Mouse (Mus musculus) neural tube, embryonic 15.5 days (tissue): ENCODE results near the gene Wdr81. TPM values are rescaled to one million over a fixed set of nuclear protein-coding genes. Genes with fewer than 3 reads are reported as not detected.
A peak's percentile ranks its signal among the peaks of the same experiment; 100 is the strongest.

Experiments
- ATAC-seq: fragments of 200-750 bp; cut with Nextera tagmentation; 2 replicates; pipeline ENCODE4 v1.8.0; 2017; ENCODE audit warnings: mild to moderate bottlenecking, moderate TSS enrichment, moderate library complexity; ENCODE audit not compliant: low FRiP score
- H3K27ac ChIP-seq: fragments of 300-500 bp; sonication (generic); replicated peaks from 2 replicates; pipeline ENCODE4 v1.5.1; 2015; ENCODE audit warnings: mild to moderate bottlenecking, inconsistent platforms
- H3K27me3 ChIP-seq: fragments of 300-500 bp; sonication (generic); replicated peaks from 2 replicates; pipeline ENCODE4 v1.6.1; 2015; ENCODE audit warnings: inconsistent platforms
- H3K36me3 ChIP-seq: fragments of 300-500 bp; sonication (generic); 2 replicates; pipeline ENCODE4 v1.6.1; 2015; ENCODE audit warnings: inconsistent platforms
- H3K4me1 ChIP-seq: fragments of 300-500 bp; sonication (generic); 2 replicates; pipeline ENCODE4 v1.6.1; 2015; ENCODE audit warnings: inconsistent platforms
- H3K4me2 ChIP-seq: fragments of 300-500 bp; sonication (generic); 2 replicates; pipeline ENCODE4 v1.6.1; 2015; ENCODE audit warnings: inconsistent platforms, mild to moderate bottlenecking, moderate library complexity
- H3K4me3 ChIP-seq: fragments of 300-500 bp; sonication (generic); replicated peaks from 2 replicates; pipeline ENCODE4 v1.5.1; 2015; ENCODE audit warnings: mild to moderate bottlenecking, inconsistent platforms
- H3K9ac ChIP-seq: fragments of 300-500 bp; sonication (generic); replicated peaks from 2 replicates; pipeline ENCODE4 v1.6.1; 2015; ENCODE audit warnings: mild to moderate bottlenecking, inconsistent platforms
- H3K9me3 ChIP-seq: fragments of 300-500 bp; sonication (generic); replicated peaks from 2 replicates; pipeline ENCODE4 v1.6.1; 2016; ENCODE audit warnings: inconsistent platforms
- WGBS: fragments of 180-500 bp; shearing (Covaris S2); methylation state at CpG from one replicate; pipeline ENCODE4 v1.1.7; 2015; ENCODE audit warnings: mixed read lengths; 5-methylcytosine and 5-hydroxymethylcytosine counted together
- polyA plus RNA-seq: library from polyadenylated mRNA; unstranded; fragments of >200 nt; fragmentation: Nextera tagmentation; extraction: Ambion mirVana; gene quantifications from 2 replicates; pipeline ENCODE4 v1.2.1, GENCODE M21; 2015

The Wdr81 gene
- polyA plus RNA-seq, 1 experiment from 2014 or later, result 6.3 TPM

GRCm38 (mm10) chr11:75429019-75429705, 25.4 kb downstream of the Wdr81 start:
- 89% methylated on average over 9 of the region's 9 CpGs for WGBS
- Histone ChIP-seq H3K9me3 (no peaks in the 10 kb centered on the region), H3K27me3 (no peaks in the 10 kb centered on the region), H3K27ac (no peak overlapping the region), H3K4me1 (peaks cover 7% of the 10 kb centered on the region), H3K4me3 (no peak overlapping the region), H3K36me3 (no peaks in the 10 kb centered on the region), H3K9ac (no peak overlapping the region), H3K4me2 (no peak overlapping the region)
- ATAC-seq, result no peak

- no peak overlapping the region for H3K9ac ChIP-seq
- H3K27ac ChIP-seq, result no peak overlapping the region
- ATAC-seq, result no peak
- no peak overlapping the region for H3K4me2 ChIP-seq
- H3K4me3 ChIP-seq, result no peak overlapping the region
- H3K36me3 ChIP-seq, result no peaks in the 10 kb centered on the region
- WGBS, result 90% methylated on average over 3 of the region's 3 CpGs
- H3K27me3 ChIP-seq, result no peaks in the 10 kb centered on the region
- no peaks in the 10 kb centered on the region for H3K4me1 ChIP-seq
- no peaks in the 10 kb centered on the region for H3K9me3 ChIP-seq
These were observed 30.1 kb downstream of the Wdr81 start for GRCm38 (mm10) chr11:75424459-75424858.

- Histone ChIP-seq H3K36me3 (no peaks in the 10 kb centered on the region), H3K4me2 (no peak overlapping the region), H3K27me3 (no peaks in the 10 kb centered on the region), H3K9ac (no peak overlapping the region), H3K4me1 (no peaks in the 10 kb centered on the region), H3K9me3 (no peaks in the 10 kb centered on the region), H3K4me3 (no peak overlapping the region), H3K27ac (no peak overlapping the region)
- ATAC-seq, result no peak
- 89% methylated on average over 9 of the region's 9 CpGs for whole genome bisulfite sequencing
These were observed 30.5 kb downstream of the Wdr81 start for GRCm38 (mm10) chr11:75424033-75424432.

- no peak overlapping the region for H3K9ac ChIP-seq
- no peaks in the 10 kb centered on the region for H3K36me3 ChIP-seq
- no peak for ATAC-seq
- no peaks in the 10 kb centered on the region for H3K4me1 ChIP-seq
- H3K27me3 ChIP-seq, result no peaks in the 10 kb centered on the region
- H3K27ac ChIP-seq, result no peak overlapping the region
- no peak overlapping the region for H3K4me3 ChIP-seq
- H3K4me2 ChIP-seq, result no peak overlapping the region
- WGBS, result 93% methylated on average over 3 of the region's 3 CpGs
- no peaks in the 10 kb centered on the region for H3K9me3 ChIP-seq
These were observed 31.4 kb downstream of the Wdr81 start for GRCm38 (mm10) chr11:75423091-75423490.

- Histone ChIP-seq H3K36me3 (no peaks in the 10 kb centered on the region), H3K4me3 (peak within 1 kb of the TSS; percentile 20), H3K4me1 (no peaks in the 10 kb centered on the region), H3K4me2 (peak within 1 kb of the TSS; percentile 27), H3K27ac (no peak within 1 kb of the TSS), H3K9me3 (no peaks in the 10 kb centered on the region), H3K9ac (no peak within 1 kb of the TSS), H3K27me3 (no peaks in the 10 kb centered on the region)
- no peak for ATAC-seq
- WGBS, result 45% methylated on average over 10 of the region's 10 CpGs
These were observed 32.3 kb downstream of the Wdr81 start, which contains the start of gene Serpinf1 for GRCm38 (mm10) chr11:75422013-75422792. Gene Serpinf1 (minus strand): TSS chr11:75422701.

- no peak overlapping the region for H3K27ac ChIP-seq
- peak overlapping the region; percentile 20 for H3K4me3 ChIP-seq
- H3K4me1 ChIP-seq, result no peaks in the 10 kb centered on the region
- H3K9me3 ChIP-seq, result no peaks in the 10 kb centered on the region
- no peaks in the 10 kb centered on the region for H3K36me3 ChIP-seq
- no peak overlapping the region for H3K9ac ChIP-seq
- no peak for ATAC-seq
- WGBS, result 49% methylated on average over 6 of the region's 6 CpGs
- no peaks in the 10 kb centered on the region for H3K27me3 ChIP-seq
- H3K4me2 ChIP-seq, result peak overlapping the region; percentile 27; the same call in 1 of the 2 replicates
These were observed 33.0 kb downstream of the Wdr81 start for GRCm38 (mm10) chr11:75421375-75422012.

- 71% methylated on average over 5 of the region's 5 CpGs for WGBS
- no peak for ATAC-seq
- H3K27me3 ChIP-seq, result no peaks in the 10 kb centered on the region
- H3K36me3 ChIP-seq, result no peaks in the 10 kb centered on the region
- H3K4me3 ChIP-seq, result no peak overlapping the region
- H3K4me1 ChIP-seq, result no peaks in the 10 kb centered on the region
- H3K9ac ChIP-seq, result no peak overlapping the region
- no peaks in the 10 kb centered on the region for H3K9me3 ChIP-seq
- H3K27ac ChIP-seq, result no peak overlapping the region
- H3K4me2 ChIP-seq, result no peak overlapping the region; the same call in 1 of the 2 replicates
These were observed 33.6 kb downstream of the Wdr81 start for GRCm38 (mm10) chr11:75420810-75421374.

- no peak for ATAC-seq
- WGBS, result 89% methylated on average over 7 of the region's 7 CpGs
- H3K9ac ChIP-seq, result no peak overlapping the region
These were observed 34.5 kb downstream of the Wdr81 start for GRCm38 (mm10) chr11:75420037-75420436.

GRCm38 (mm10) chr11:75415994-75416393, 38.5 kb downstream of the Wdr81 start:
- Histone ChIP-seq H3K4me3 (no peak overlapping the region), H3K27ac (no peak overlapping the region), H3K9me3 (no peaks in the 10 kb centered on the region), H3K36me3 (no peaks in the 10 kb centered on the region), H3K4me2 (no peak overlapping the region), H3K4me1 (no peaks in the 10 kb centered on the region; the same call in 1 of the 2 replicates), H3K9ac (no peak overlapping the region), H3K27me3 (no peaks in the 10 kb centered on the region)
- no peak for ATAC-seq
- WGBS, result 90% methylated on average over 13 of the region's 13 CpGs

More at GRCm38 (mm10) chr11:75420037-75420436, 34.5 kb downstream of the Wdr81 start:
- no peaks in the 10 kb centered on the region; the same call in 1 of the 2 replicates for H3K4me1 ChIP-seq
- H3K27ac ChIP-seq, result no peak overlapping the region
- no peak overlapping the region for H3K4me3 ChIP-seq
- no peaks in the 10 kb centered on the region for H3K9me3 ChIP-seq
- no peak overlapping the region for H3K4me2 ChIP-seq
- no peaks in the 10 kb centered on the region for H3K27me3 ChIP-seq
- no peaks in the 10 kb centered on the region for H3K36me3 ChIP-seq

GRCm38 (mm10) chr11:75415096-75415495, 39.4 kb downstream of the Wdr81 start:
- H3K4me2 ChIP-seq, result no peak overlapping the region
- no peaks in the 10 kb centered on the region; the same call in 1 of the 2 replicates for H3K4me1 ChIP-seq
- H3K36me3 ChIP-seq, result peaks cover 3% of the 10 kb centered on the region; the same call in 1 of the 2 replicates
- ATAC-seq, result no peak
- H3K9me3 ChIP-seq, result no peaks in the 10 kb centered on the region
- H3K27ac ChIP-seq, result 0 out of 2 replicates have a peak overlapping the region, but pooled peaks have one; percentile 9
- no peak overlapping the region for H3K9ac ChIP-seq
- H3K27me3 ChIP-seq, result no peaks in the 10 kb centered on the region
- 38% methylated on average over 7 of the region's 7 CpGs for WGBS
- no peak overlapping the region for H3K4me3 ChIP-seq

- no peaks in the 10 kb centered on the region for H3K9me3 ChIP-seq
- H3K4me2 ChIP-seq, result no peak overlapping the region
- H3K9ac ChIP-seq, result no peak overlapping the region
- H3K27me3 ChIP-seq, result no peaks in the 10 kb centered on the region
- no peak overlapping the region for H3K4me3 ChIP-seq
- WGBS, result 95% methylated on average over 7 of the region's 7 CpGs
- H3K27ac ChIP-seq, result no peak overlapping the region
- no peak for ATAC-seq
- H3K4me1 ChIP-seq, result no peaks in the 10 kb centered on the region; the same call in 1 of the 2 replicates
- peaks cover 3% of the 10 kb centered on the region; the same call in 1 of the 2 replicates for H3K36me3 ChIP-seq
These were observed 43.9 kb downstream of the Wdr81 start for GRCm38 (mm10) chr11:75410591-75410990.
